Mouse (Mus musculus): ENCODE measurements at regions not wholly inside any gene's neighbourhood (a gene's known extent, or its start where the extent isn't known, plus 50 kb on each side); places are given as distances from the start of the nearest gene placed in this dataset.
A peak's percentile ranks its signal among the peaks of the same experiment; 100 is the strongest.

DNA sequence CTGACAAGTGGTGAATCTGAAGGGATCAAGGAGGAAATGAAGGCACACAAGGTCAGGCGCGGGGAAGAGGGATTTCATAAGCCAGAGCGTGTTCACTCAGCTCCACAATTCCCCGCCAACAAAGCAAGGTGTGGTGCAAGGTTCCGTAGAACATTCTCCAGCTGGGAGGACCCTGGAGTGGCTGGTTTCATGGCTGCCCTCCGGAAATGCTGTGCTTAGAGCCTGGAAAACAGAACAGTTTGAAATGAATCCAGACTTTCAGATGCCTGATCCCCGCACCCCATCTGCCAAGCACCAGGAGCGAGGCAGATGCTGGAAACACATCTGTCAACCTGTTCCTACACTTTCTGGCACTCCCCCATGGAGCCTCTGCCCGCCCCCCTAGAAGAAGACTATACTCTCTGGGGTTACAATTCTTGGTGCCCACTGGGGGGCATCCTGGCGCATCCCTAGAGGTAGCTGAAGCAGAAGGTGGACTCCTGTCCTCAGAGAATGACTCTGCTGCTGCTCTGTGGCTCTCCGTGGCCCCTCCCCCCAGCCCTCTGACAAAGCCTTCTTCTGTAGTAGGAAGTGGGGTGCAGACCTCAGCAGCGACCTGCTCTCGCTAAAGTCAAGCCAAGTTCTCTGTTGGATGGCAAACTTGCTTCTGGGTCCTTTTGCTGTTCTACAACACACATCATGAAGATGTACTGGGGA lies 54.5 kb upstream of the Mafb start:
- DNase-seq, result no peak

DNA sequence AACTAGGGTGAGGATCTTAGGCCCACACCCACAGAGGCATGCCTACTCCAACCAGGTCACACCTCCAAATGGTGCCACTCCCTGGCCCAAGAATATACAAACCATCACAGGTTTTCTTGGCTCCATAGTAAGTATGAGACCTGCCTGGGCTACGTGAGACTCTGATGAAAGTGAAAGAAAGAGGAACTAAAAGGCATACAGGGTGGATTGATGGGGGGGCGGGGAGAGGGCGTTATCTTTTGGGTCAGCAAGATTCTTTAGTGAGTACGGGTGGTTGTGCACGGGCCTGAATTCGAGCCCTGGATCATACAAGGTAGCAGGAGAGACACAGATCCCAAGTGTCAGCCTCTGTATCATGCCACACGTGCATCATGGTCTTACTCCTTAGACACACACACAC lies 57.6 kb upstream of the Mafb start:
- DNase-seq, result no peak

DNA sequence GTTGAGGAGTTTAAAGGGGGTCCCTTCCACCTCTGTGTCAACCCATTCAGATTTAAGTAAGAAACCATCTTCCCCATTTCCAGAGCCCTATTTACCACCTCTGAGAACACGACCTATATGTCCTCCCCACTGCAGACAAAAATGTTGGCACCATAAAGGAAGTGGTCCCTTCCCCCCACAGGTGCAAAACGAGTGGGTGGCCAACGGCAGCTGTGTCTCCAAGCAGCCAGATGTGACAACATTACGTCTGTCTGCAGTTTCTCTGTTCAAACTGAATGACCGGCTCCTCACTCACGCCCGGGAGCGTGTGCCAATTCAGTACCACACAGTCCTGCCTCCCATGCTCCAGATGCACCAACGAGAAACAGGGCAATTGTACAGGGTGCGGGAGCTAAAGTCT lies 60.6 kb upstream of the Mafb start:
- no peak for DNase-seq

DNA sequence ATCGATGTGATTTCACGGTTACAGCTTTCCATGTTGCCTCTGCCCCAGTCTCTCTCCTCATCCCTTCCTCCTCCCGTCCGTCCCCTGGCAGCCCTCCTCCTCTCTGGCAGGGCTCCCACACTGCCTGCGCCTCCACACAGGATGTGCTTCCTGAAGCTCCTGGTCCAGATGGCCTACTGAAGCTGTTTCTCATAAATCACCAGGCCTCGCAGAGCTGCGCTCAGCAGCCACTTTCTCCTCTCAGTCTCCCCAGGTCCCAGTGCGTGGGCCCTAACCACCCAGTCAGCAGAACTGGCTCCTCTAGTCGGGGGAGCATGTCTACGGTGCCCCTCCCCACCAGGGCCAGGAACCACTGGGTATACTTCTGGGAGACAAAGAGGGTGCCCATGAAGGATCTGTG lies 66.4 kb upstream of the Mafb start:
- DNase-seq, result peak; percentile 57

DNA sequence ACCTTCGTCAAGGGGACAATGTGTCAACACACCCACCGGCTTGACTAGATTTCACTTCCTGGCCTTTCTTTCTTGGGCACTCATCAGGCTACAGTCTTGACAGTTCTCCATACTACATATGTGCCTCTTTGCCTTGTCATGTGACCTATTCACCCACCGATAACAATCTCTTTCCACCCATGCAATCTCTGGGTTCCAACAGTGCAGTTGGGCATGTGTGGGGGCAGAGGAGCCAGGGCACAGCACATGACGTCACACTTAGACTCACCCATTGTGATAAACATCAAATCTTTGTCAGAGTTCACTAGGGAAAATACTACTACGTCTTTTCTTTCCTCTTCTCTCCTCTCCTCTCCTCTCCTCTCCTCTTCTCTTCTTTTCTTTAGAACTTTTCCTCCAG lies 67.8 kb upstream of the Mafb start:
- no peak for DNase-seq

DNA sequence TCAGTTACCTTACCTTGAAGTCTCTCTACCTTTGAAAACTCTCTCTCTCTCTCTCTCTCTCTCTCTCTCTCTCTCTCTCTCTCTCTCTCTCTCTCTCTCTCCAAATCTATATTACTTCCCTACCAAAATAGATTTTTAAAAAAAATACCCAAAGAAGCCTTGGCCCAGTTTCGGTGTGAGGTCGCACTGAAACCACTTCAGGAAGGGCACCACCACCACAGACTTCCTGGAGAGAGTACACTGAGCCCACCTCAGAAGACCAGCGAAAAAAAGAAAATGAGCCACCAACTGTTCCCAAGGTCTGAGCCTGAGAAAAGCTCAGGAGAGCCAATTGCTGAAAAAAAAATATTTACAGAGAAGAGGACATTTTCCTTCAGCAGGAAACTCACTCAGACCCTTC lies 68.8 kb upstream of the Mafb start:
- DNase-seq, result no peak

DNA sequence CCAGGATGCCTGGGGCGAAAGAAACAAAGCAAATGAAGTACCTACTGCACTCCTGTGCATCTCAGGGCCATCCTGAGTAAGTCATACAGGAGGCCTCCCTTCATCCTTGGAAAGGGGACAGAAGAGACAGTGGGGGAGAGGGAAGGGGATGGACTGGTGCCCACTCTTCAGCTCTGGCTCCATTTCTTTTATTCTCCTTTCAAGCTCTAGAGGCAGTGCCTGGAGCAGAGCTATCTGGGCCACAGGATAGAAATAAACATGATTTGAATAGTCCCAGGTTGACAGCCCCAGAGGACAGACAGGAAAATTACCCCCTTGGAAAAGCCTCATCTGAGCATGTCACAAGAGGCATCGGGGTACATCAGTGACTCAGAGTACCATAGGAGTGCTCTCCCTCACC lies 72.2 kb upstream of the Mafb start:
- DNase-seq, result no peak

DNA sequence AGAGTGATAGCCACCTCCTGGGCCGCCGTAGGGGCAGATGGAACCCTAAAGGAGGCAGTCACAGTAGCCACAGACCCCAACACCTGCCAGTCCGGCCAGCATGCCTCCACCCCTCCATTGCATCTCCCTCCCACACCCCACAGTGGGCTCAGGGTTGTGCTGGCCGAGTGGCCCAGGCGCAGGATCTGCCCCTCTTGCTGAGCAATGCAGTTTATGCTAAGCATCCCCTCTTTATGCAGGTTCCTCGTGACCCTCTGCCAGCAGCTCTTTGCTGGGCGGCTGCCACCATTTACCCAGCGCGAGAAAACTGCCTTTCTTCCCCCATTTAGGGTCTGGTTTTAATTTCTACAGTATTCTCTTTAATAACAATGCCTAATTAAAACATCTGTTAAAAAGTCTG lies 73.4 kb upstream of the Mafb start:
- peak; percentile 27 for DNase-seq

DNA sequence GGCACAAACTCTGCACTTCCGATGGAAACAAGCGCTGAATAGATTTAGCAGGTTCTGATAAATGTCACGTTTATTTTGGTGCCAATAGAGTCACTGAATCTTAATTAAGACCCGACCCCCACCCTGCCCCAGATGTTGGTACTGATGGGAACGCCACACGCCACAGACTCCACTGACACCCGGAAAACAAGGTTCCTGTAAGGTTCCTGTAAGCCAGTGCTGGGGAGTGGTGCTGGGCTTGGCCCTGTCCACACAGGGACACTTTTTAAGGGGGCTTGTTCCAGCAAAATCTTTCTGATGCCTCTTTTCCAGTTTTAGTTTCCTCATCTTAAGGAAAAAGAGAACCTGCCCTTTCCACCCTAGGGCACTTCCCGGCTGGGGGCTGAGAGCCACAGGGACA lies 84.2 kb upstream of the Mafb start:
- DNase-seq, result no peak

DNA sequence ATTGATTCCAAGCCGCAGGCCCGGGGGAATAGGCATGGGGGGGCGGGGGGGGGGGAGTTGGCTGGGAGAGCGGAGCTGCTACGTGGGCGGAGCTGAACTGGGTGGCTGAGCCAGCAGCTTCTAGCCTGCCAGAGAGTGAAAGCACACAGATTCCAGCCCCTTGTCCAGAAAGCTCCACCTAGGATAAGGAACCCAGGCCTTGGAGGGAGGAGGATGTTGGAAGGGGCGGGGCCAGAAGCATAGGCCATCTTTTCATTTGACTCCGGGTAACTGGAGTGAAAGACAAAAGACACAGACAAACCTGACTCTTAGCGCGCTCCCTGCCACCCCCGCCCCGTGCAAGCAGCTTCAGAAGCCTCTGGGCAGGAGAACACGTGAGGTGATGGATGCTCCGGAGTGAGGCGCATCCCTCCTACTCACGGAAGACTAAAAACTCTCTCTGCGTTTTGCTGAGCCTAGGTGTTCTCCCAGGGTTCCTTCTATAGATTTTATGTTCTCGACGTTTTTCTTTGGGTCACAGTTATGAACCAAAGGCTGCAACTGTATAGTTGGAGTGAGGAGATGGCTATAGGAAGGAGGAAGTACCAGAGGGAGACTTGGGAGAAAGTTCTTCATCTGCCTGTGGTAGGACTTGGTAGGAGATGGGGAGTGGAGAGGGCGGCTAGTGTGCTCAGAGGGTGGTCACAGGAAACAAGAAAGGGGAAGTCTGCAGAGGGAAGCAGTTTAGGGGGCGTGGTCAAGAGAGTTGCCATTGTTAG lies 84.8 kb upstream of the Mafb start:
- peak; percentile 37 for DNase-seq

DNA sequence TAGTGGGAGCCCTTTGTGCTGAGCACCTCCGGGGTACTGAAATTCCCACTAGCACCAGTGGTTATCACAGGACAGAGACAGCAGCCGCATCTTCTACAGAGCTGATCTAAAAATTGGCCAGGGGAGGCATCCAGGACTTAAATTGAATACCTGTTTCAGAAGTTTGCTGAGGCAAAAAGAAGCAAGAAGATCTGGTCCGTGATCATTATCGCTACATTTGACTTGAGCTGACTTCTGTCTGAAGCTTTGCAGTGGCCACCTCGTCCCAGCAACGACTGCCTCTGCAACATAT lies 85.3 kb upstream of the Mafb start:
- DNase-seq, result no peak

DNA sequence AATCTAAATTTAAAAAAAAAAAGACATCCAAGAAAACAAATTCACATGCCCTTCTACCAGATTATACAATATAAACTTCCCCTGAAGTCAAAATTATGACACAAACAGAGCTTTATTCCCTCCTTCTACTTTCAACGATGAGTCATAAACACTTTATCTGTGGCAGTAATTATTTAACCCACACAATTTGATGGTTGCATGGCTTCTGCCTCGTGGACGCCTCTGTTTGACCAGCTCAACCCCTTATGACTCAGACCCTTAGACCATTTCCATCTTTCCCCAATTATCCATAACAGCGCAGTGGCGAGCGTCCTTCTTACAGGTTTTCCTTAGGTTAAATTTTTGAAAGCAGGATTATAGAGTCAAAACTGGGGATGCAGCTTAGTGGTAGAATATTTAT lies 85.9 kb upstream of the Mafb start:
- DNase-seq, result no peak

DNA sequence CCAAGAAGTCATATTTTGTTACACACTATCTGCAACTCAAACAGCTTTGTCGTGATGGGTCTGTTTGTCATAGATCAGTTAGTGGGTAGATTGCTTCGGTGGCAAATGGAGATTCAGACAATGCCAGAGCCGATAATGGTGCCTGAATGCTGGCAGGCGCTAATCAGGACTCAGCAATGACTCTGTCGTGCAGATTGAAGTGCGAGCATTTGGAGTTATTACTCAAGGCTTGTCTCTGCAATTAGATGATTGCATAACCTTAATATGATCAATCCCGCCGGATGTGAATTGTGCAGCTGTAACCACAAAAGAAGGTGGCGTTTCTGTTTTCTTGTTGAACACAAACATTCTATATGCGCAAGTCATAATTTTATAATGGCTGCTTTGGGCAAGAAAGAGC lies 88.8 kb upstream of the Mafb start:
- no peak for DNase-seq

DNA sequence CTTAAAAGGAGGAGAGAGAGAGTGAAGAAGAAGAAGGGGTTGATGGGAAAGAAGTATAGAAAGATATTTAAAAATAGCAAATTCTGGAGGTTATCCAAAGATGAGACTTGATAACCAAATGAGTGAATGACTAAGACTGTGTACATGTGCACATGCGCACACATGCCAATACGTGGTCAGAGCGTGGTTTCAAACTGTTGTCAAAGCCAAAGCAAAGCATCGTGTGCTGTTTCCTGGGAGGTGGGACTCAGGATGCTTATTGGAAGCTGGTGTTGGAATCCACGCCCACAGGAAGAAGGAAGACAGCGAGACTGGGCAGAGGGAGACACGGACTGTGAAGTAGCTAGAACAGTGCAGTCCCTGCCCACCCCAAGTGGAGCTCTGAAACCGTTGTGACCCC lies 89.8 kb upstream of the Mafb start:
- no peak for DNase-seq

DNA sequence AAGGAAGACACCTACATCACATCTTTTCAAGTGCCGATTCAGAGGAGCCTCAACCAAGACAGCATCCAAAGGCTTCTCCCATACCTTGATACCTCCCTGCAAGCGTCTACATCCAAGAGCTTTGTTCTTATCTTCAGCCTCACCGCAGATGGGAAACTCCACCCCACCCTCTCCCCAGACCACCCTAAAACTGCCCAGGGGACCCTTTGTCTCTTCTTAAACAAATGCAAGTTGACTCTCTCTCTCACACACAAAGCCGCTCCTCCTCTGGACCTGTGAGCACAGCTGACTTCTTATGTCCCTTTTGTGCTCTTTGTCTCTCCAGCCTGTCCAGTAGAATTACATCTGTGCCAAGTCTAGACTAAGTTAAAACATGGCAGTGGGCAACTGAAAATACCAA lies 104.7 kb upstream of the Mafb start:
- DNase-seq, result no peak

DNA sequence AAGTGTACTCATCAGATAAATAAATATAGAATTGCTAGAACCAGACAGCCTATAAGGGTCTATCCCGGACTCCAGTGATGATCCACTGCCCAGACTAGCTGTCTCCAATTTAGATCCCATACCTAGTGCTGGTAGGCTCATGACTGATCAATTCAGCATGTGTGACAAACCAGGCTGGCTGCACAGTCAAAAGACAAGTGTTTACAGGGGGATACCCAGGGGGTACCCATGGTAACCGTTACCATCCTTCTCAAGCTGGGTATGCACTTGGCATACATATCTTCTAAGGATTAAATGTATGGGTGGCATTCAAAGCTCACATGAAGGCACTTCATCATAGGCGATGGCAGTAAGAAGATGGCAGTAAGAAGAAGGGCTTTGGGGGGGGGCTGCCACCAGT lies 109.3 kb upstream of the Mafb start:
- no peak for DNase-seq

DNA sequence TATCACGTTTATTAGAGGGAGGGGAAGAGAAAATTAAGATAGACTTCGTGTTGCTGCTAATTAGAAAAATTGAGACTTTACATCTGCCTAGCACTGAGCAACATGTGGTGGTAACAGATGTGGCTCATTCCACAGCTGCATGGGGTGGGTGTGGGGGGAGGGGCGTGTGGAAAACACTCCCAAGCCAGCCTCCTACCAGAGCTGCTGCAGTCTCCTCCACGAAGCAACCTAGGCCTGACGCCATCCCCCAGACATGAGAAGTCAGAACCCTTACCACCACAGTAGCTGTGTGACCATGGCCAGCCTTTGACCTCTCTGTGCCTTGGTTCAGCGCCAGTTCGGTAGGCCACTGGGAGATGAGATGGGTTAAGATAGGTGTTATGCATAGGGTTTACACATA lies 112.4 kb upstream of the Mafb start:
- DNase-seq, result no peak

DNA sequence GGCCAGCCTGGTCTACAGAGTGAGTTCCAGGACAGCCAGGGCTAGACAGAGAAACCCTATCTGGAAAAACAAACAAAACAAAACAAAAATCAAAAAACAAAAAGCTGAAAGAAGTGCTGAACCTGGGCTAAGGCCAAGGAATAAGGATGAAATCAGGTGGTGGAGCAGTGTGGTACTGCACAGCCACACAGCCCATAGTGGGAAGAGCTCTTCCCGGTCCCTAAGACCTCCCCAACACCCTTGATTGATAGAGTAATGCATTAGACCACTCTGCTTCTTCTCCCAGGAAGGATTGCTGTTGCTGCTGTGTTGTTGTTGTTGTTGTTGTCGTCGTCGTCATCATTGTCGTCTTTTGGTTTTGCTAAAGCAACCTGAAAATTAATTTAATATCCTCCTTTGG lies 118.2 kb upstream of the Mafb start:
- DNase-seq, result no peak

DNA sequence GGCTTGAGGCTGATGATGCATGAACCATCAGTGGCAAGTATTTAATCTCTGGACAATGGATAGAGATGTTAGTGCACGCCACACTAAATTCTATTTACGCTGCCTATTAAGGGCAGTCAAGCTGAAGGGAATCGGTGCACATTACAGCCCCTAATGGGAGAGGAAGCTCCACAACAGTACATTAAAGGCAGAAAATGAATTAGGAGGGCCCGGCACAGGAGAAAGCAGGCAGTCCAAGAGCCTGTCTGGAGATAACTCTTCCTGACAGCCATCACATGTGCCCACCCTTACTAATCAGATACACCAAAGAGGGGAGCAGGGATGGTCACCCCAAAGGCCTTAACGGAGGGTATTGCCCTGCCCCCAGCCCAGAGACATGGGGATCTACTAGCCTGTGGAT lies 118.7 kb upstream of the Mafb start:
- no peak for DNase-seq

DNA sequence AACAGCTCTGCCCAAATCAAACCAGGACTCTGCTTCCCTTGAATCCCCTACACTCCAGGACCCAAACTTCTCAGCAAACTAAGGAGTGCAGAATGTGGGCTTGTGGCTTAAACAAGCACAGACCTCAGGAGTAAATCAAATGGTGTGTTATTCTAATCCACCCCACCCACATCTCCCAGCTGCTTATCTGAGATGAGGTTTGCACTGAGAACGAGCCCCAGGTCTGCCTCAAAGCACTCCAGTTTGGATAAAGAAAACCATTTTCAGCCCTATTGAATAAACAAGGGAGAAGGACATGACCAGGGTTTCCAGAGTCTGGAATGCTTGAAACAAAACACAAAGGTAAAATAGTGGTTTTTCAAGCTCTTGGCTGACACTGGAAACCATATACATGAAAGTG lies 132.9 kb upstream of the Mafb start:
- DNase-seq, result no peak

DNA sequence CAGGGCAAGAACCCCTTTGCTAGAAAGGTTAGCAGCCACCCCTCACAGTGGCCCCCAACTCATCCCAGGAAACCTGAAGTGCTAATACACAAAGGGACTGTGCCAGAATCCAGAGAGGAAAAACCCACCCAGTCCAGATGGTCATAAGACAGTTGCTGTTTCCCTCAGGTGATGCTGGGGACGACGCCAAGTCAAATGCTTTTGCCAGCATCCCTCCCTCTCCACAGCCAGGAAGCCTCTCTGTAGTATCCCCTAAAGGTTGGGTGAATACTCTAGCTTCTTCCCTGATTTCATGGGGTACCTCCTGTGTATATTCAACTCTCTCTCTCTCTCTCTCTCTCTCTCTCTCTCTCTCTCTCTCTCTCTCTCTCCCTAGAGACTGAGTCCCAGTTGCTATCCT lies 136.0 kb upstream of the Mafb start:
- no peak for DNase-seq

DNA sequence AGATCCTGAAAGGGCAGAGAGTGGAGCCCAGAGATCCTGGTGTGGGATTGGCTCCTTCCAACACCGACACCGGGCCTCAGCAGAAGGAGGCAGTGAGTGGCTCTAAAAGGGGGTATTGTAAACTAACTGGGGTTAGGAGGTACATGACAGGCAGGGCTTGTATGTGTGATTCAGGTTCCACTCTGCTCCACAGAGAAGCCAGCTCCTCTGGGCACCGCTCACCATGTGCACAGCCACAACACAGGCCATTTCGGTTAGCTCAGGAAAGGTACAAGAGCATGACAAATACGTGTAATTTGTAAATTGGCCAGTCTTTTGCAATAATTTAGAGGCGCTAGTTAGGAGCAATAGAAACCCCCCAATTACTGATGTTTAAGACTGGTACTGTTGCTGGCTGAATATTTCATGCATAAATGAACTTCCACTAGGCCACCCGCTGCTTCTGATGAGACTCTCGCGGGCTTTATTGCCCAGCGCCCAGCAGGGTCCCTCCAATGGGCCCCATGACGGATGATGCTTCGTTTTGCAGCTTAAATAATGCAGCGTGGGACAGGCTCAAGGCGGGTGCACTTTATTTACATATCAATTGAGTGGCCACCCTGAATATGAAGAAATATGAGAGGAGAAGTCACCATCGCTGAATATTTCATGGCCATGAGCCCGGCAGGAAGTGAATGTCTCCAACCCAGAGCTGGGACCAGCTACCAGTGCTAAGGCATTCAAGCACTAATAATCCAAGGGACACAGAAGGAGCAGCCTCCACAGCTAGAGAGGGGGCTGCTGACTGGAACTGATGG lies 136.9 kb upstream of the Mafb start:
- DNase-seq, result no peak

DNA sequence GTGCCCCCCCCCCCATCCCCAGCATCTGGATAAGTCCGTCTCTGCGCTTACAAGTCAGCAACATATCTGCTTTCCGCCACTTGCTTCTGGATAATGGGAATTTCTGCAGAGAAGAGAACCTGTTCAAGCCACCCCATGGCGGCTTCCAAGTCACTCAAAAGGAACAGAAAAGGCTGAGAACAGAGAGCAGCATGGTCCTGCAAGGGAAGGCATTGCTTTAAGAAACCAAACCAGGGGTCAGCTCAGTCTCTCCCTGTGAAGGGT lies 137.5 kb upstream of the Mafb start:
- DNase-seq, result no peak

DNA sequence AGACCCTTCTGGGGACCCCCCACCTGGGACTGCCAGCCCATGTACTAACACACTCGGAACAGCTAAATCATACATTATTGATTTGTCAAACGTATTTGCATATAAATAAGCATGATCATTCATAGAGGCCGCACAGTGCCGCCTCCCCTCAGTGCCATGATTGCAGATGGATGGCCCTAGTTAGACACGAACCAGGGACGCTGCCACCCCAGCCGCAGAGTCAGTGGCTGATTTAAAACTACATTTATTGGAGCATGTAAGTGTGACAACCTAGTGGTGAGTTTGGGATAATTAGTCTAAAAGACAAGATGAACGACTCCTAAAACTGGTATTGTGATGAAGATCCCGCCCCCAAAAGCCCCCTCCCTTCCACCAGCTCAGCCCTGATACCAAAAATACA lies 138.3 kb upstream of the Top1 start:
- no peak for DNase-seq

Data from right cerebral cortex, postnatal 4 days (tissue).